In the genomic region with DNA sequence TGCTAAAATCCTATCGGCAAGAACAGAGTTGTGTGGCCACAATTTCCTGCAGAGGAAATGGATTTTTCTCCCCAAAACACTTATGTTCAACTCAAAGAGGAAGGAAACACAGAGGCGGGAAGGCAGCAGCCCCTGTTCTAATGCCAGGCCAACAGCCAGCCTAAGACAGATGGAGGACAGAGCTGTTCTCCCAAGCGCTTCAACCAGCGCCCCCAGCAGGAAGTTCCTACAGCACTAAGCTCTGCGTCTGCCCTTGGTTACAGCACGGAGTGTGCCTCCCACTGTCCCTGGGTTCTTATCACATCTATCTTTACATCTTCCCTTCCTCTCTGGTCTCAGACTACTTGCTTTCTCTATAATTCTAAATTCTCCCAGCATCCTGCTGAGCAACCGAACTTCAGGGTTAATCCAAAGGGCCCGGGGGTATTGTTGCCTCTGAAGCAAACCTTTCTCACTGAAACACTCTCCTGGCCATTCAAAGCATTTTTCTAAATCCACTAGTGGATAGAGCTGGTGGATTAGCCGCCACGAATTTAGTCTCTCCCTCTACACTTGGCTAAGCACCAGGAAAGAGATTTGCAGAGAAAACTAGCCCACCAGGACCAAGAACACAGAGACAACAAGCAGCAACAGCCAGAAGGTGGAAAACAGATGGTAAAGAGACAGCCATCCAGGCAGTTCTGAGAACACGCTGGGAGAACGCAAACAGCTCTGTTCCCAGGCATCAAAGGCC, we compare ENCODE assay signal across 9 mouse cellular contexts. TPM values are rescaled to one million over a fixed set of nuclear protein-coding genes. Genes with fewer than 3 reads are reported as not detected.
DNase-seq lines count a peak whose midpoint lies in the region; ATAC-seq lines count a peak whose summit lies in the region.
"Had no signal": no experiment of that assay in that cellular context is flagged by ENCODE, and none has a peak within 500 bp of the region (broad histone marks: within the 10 kb centered on the region; RNA-seq: fewer than 3 reads in every experiment).

No protein-coding gene starts in this region.

- 32% methylated on average over 12 of the region's 12 CpGs for WGBS in heart, embryonic 16.5 days
- WGBS in heart, embryonic 11.5 days (ENCODE audit: insufficient replicate concordance) = 30% methylated on average over 12 of the region's 12 CpGs

- no peaks in the 10 kb centered on the region for H3K9me3 ChIP-seq in heart, embryonic 16.5 days (replicated peaks; ENCODE audit: control insufficient read depth, low read length)
- H3K9me3 ChIP-seq in heart, embryonic 11.5 days (replicated peaks; ENCODE audit: control insufficient read depth, low read length) = no peaks in the 10 kb centered on the region
- H3K9me3 ChIP-seq: liver, embryonic 15.5 days had no signal

- 0 out of 2 replicates have a peak overlapping the region, but pooled peaks have one; percentile 5 for H3K4me2 ChIP-seq in heart, embryonic 16.5 days (ENCODE audit: low read depth, low read length)
- H3K4me2 ChIP-seq in heart, embryonic 11.5 days = no peak overlapping the region
- H3K4me2 ChIP-seq: liver, embryonic 15.5 days had no signal

- peaks cover 22% of the 10 kb centered on the region for H3K27me3 ChIP-seq in heart, embryonic 16.5 days (ENCODE audit: control insufficient read depth, insufficient read depth, low read length)
- peaks cover 29% of the 10 kb centered on the region for H3K27me3 ChIP-seq in heart, embryonic 11.5 days (ENCODE audit: control insufficient read depth, insufficient read depth, low read length)

- peaks cover 6% of the 10 kb centered on the region; the same call in 1 of the 2 replicates for H3K4me1 ChIP-seq in heart, embryonic 16.5 days (ENCODE audit: control insufficient read depth, insufficient read depth, low read length)
- H3K4me1 ChIP-seq in heart, embryonic 11.5 days (ENCODE audit: control insufficient read depth, insufficient read depth, low read length) = no peaks in the 10 kb centered on the region

- ATAC-seq in heart, embryonic 16.5 days (replicated peaks; ENCODE audit: extremely low read depth, insufficient read depth, low FRiP score) = 0 out of 2 replicates have a peak, but pooled peaks have one; percentile 33
- ATAC-seq in heart, embryonic 11.5 days (replicated peaks; ENCODE audit: insufficient number of reproducible peaks, low FRiP score, low TSS enrichment) = no peak
- peak; percentile 73 for ATAC-seq in CD4-positive, CD25-positive, alpha-beta regulatory T cell, adult 4 months

- no peak overlapping the region for H3K4me3 ChIP-seq in heart, embryonic 16.5 days (ENCODE audit: low read length)
- H3K4me3 ChIP-seq in heart, embryonic 11.5 days (ENCODE audit: low read depth, low read length) = no peak overlapping the region
- H3K4me3 ChIP-seq: liver, embryonic 15.5 days had no signal

- no peak overlapping the region for H3K9ac ChIP-seq in heart, embryonic 16.5 days (ENCODE audit: low read length)
- H3K9ac ChIP-seq in heart, embryonic 11.5 days (ENCODE audit: low read depth, low read length) = no peak overlapping the region
- H3K9ac ChIP-seq: liver, embryonic 15.5 days had no signal

- H3K36me3 ChIP-seq in heart, embryonic 16.5 days (ENCODE audit: control insufficient read depth, insufficient read depth) = no peaks in the 10 kb centered on the region
- H3K36me3 ChIP-seq in heart, embryonic 11.5 days (ENCODE audit: control insufficient read depth, insufficient read depth, low read length) = no peaks in the 10 kb centered on the region
- H3K36me3 ChIP-seq: liver, embryonic 15.5 days had no signal

- peak; percentile 44 for DNase-seq in cerebellum, adult 9-10 months
- DNase-seq in layer of hippocampus, adult 8-10 months (ENCODE audit: low spot score in 2 of 2) = peak; percentile 58 to 59
- peak; percentile 72 for DNase-seq in naive thymus-derived CD4-positive, alpha-beta T cell, adult 2 months (ENCODE audit: low read depth)
- DNase-seq in spleen, postnatal 4 days (ENCODE audit: low spot score in 2 of 2) = no peak
- no peak for DNase-seq in heart, adult 9 months (ENCODE audit: low spot score in 2 of 2)

- H3K27ac ChIP-seq in heart, embryonic 16.5 days (ENCODE audit: low read length) = peak overlapping the region; percentile 40
- H3K27ac ChIP-seq in heart, embryonic 11.5 days (ENCODE audit: low read depth, low read length) = no peak overlapping the region
- H3K27ac ChIP-seq: liver, embryonic 15.5 days had no signal

RNA-seq across cellular contexts. Expression of a gene that starts 31.5 kb away (rescaled TPM):
- 234 and 239 TPM in 2 replicates for polyA plus RNA-seq in heart, embryonic 16.5 days (2015; fragmentation: Nextera tagmentation; extraction: Ambion mirVana)
- 202 and 217 TPM in 2 replicates for polyA plus RNA-seq in heart, embryonic 11.5 days (2014; fragmentation: Nextera tagmentation; extraction: Ambion mirVana)
- polyA plus RNA-seq in CD4-positive, CD25-positive, alpha-beta regulatory T cell, adult 4 months (2017; shearing (Covaris generic)) = 100 to 1,000 TPM; 545 to 584 TPM
- 100 to 1,000 TPM; 169 to 209 (median 187) TPM for total RNA-seq in layer of hippocampus, adult 8-10 months (2022)

Comparison
In these comparisons a context has a peak if more than half of its experiments do, and no peak if none do; other contexts are left out.
1. DNase-seq: peak in cerebellum, adult 9-10 months (single experiment), layer of hippocampus, adult 8-10 months (2 of 2) and naive thymus-derived CD4-positive, alpha-beta T cell, adult 2 months (single experiment); none in spleen, postnatal 4 days (0 of 2) and heart, adult 9 months (0 of 2).